Mouse (Mus musculus) forebrain, embryonic 10.5 days (tissue): ENCODE results near the gene Dgcr8. TPM values are rescaled to one million over a fixed set of nuclear protein-coding genes. Genes with fewer than 3 reads are reported as not detected.
A peak's percentile ranks its signal among the peaks of the same experiment; 100 is the strongest.

Source experiments
- DNase-seq: peaks from one replicate; pipeline ENCODE4 v3.0.0-alpha.2; 2017; ENCODE audit warnings: low spot score; ENCODE audit errors: extremely low spot score
- H3K27ac ChIP-seq: fragments of 300-500 bp; sonication (generic); 2 replicates; pipeline ENCODE4 v1.5.1; 2016; ENCODE audit warnings: mild to moderate bottlenecking
- H3K27me3 ChIP-seq: fragments of 300-500 bp; sonication (generic); 2 replicates; pipeline ENCODE4 v1.6.1; 2016; ENCODE audit warnings: mild to moderate bottlenecking; ENCODE audit not compliant: poor library complexity, severe bottlenecking
- H3K36me3 ChIP-seq: fragments of 300-500 bp; sonication (generic); replicated peaks from 2 replicates; pipeline ENCODE4 v1.6.1; 2016; ENCODE audit warnings: mild to moderate bottlenecking, moderate library complexity
- H3K4me1 ChIP-seq: fragments of 300-500 bp; sonication (generic); 2 replicates; pipeline ENCODE4 v1.6.1; 2016
- H3K4me3 ChIP-seq: fragments of 300-500 bp; sonication (generic); 2 replicates; pipeline ENCODE4 v1.5.1; 2016; ENCODE audit warnings: mild to moderate bottlenecking, moderate library complexity
- H3K9me3 ChIP-seq: fragments of 300-500 bp; sonication (generic); 2 replicates; pipeline ENCODE4 v1.6.1; 2016; ENCODE audit warnings: mild to moderate bottlenecking, moderate library complexity
- WGBS: fragments of 180-500 bp; shearing (Covaris S2); methylation state at CpG from one replicate; pipeline ENCODE4 v1.1.7; 2016; 5-methylcytosine and 5-hydroxymethylcytosine counted together
- polyA plus RNA-seq: library from polyadenylated mRNA; unstranded; fragments of >200 nt; fragmentation: Nextera tagmentation; extraction: Ambion mirVana; gene quantifications from 2 replicates; pipeline ENCODE4 v1.2.1, GENCODE M21; 2016

The Dgcr8 gene
- polyA plus RNA-seq, 1 experiment from 2014 or later: 49.7 TPM

GRCm38 (mm10) chr16:18288166-18288565, 880 bp downstream of the Dgcr8 start:
- 2% methylated on average over 4 of the region's 4 CpGs for WGBS
- H3K27ac ChIP-seq: peak overlapping the region; percentile 94
- H3K9me3 ChIP-seq: no peaks in the 10 kb centered on the region
- H3K4me1 ChIP-seq: peaks cover 36% of the 10 kb centered on the region
- peak; percentile 41 for DNase-seq
- peak overlapping the region; percentile 68 for H3K4me3 ChIP-seq
- H3K36me3 ChIP-seq: peaks cover 44% of the 10 kb centered on the region
- no peaks in the 10 kb centered on the region for H3K27me3 ChIP-seq

- H3K36me3 ChIP-seq: peaks cover 99% of the 10 kb centered on the region
- 82% methylated on average over 2 of the region's 2 CpGs for WGBS
- H3K27me3 ChIP-seq: no peaks in the 10 kb centered on the region
- DNase-seq: no peak
- no peaks in the 10 kb centered on the region for H3K9me3 ChIP-seq
- H3K4me1 ChIP-seq: no peaks in the 10 kb centered on the region
- H3K4me3 ChIP-seq: no peak overlapping the region
- no peak overlapping the region for H3K27ac ChIP-seq
Measured at GRCm38 (mm10) chr16:18275166-18275565, 13.9 kb downstream of the Dgcr8 start.

GRCm38 (mm10) chr16:18268182-18268581, 20.9 kb downstream of the Dgcr8 start:
- Histone ChIP-seq H3K4me1 (no peaks in the 10 kb centered on the region), H3K27me3 (no peaks in the 10 kb centered on the region), H3K36me3 (peaks cover 98% of the 10 kb centered on the region), H3K4me3 (no peak overlapping the region), H3K9me3 (no peaks in the 10 kb centered on the region), H3K27ac (no peak overlapping the region)
- DNase-seq: no peak
- WGBS: 89% methylated on average over 5 of the region's 5 CpGs

- no peaks in the 10 kb centered on the region for H3K27me3 ChIP-seq
- no peak overlapping the region for H3K4me3 ChIP-seq
- H3K4me1 ChIP-seq: no peaks in the 10 kb centered on the region
- WGBS: 82% methylated on average over 2 of the region's 2 CpGs
- H3K27ac ChIP-seq: no peak overlapping the region
- no peak for DNase-seq
- H3K36me3 ChIP-seq: peaks cover 98% of the 10 kb centered on the region
- no peaks in the 10 kb centered on the region for H3K9me3 ChIP-seq
Measured at GRCm38 (mm10) chr16:18265024-18265423, 24.0 kb downstream of the Dgcr8 start.

- Histone ChIP-seq H3K4me1 (no peaks in the 10 kb centered on the region), H3K27me3 (no peaks in the 10 kb centered on the region), H3K4me3 (no peak within 1 kb of the TSS), H3K9me3 (no peaks in the 10 kb centered on the region), H3K27ac (no peak within 1 kb of the TSS), H3K36me3 (peaks cover 98% of the 10 kb centered on the region)
- DNase-seq: no peak
- WGBS: 98% methylated on average over 2 of the region's 2 CpGs
Measured at GRCm38 (mm10) chr16:18258221-18258620, 30.8 kb downstream of the Dgcr8 start, which contains the start of gene Gm49776. Gm49776 (minus strand) TSS chr16:18258321.

- no peak overlapping the region for H3K4me3 ChIP-seq
- no peaks in the 10 kb centered on the region for H3K27me3 ChIP-seq
- DNase-seq: no peak
- peaks cover 90% of the 10 kb centered on the region for H3K36me3 ChIP-seq
- no peaks in the 10 kb centered on the region for H3K9me3 ChIP-seq
- no peak overlapping the region for H3K27ac ChIP-seq
- peaks cover 29% of the 10 kb centered on the region for H3K4me1 ChIP-seq
- WGBS: 91% methylated on average over 1 of the region's 1 CpGs
Measured at GRCm38 (mm10) chr16:18253866-18254265, 35.2 kb downstream of the Dgcr8 start.

- Histone ChIP-seq H3K4me1 (peaks cover 29% of the 10 kb centered on the region), H3K9me3 (no peaks in the 10 kb centered on the region), H3K4me3 (no peak overlapping the region), H3K27ac (no peak overlapping the region), H3K27me3 (no peaks in the 10 kb centered on the region), H3K36me3 (peaks cover 80% of the 10 kb centered on the region)
- no peak for DNase-seq
- 89% methylated on average over 6 of the region's 6 CpGs for WGBS
Measured at GRCm38 (mm10) chr16:18252736-18253135, 36.3 kb downstream of the Dgcr8 start.

GRCm38 (mm10) chr16:18250828-18251790, 37.9 kb downstream of the Dgcr8 start:
- DNase-seq: no peak
- H3K4me1 ChIP-seq: peaks cover 41% of the 10 kb centered on the region
- H3K36me3 ChIP-seq: peaks cover 76% of the 10 kb centered on the region
- 79% methylated on average over 10 of the region's 10 CpGs for WGBS
- H3K27me3 ChIP-seq: no peaks in the 10 kb centered on the region
- no peaks in the 10 kb centered on the region for H3K9me3 ChIP-seq
- peak overlapping the region; percentile 93 for H3K4me3 ChIP-seq
- peak overlapping the region; percentile 99; the same call in 1 of the 2 replicates for H3K27ac ChIP-seq

GRCm38 (mm10) chr16:18250231-18250630, 38.8 kb downstream of the Dgcr8 start:
- DNase-seq: no peak
- peaks cover 76% of the 10 kb centered on the region for H3K36me3 ChIP-seq
- 66% methylated on average over 4 of the region's 4 CpGs for WGBS
- no peaks in the 10 kb centered on the region for H3K27me3 ChIP-seq
- H3K9me3 ChIP-seq: no peaks in the 10 kb centered on the region
- peak overlapping the region; percentile 99 for H3K27ac ChIP-seq
- peaks cover 49% of the 10 kb centered on the region for H3K4me1 ChIP-seq
- peak overlapping the region; percentile 93 for H3K4me3 ChIP-seq

GRCm38 (mm10) chr16:18249364-18249967, 39.6 kb downstream of the Dgcr8 start:
- H3K36me3 ChIP-seq: peaks cover 76% of the 10 kb centered on the region

GRCm38 (mm10) chr16:18248433-18249363, 40.3 kb downstream of the Dgcr8 start, which contains the start of the genes Trmt2a and Ranbp1:
Trmt2a (plus strand) TSS chr16:18248679.
Ranbp1 (minus strand) TSS chr16:18248732.
- WGBS: under 1% methylated on average over 102 of the region's 102 CpGs
- DNase-seq: peak; percentile 99
- Histone ChIP-seq H3K27ac (peak within 1 kb of the TSS; percentile 99), H3K36me3 (peaks cover 76% of the 10 kb centered on the region), H3K9me3 (no peaks in the 10 kb centered on the region), H3K27me3 (no peaks in the 10 kb centered on the region), H3K4me1 (peaks cover 49% of the 10 kb centered on the region), H3K4me3 (peak within 1 kb of the TSS; percentile 93)

More at GRCm38 (mm10) chr16:18249364-18249967, 39.6 kb downstream of the Dgcr8 start:
- Histone ChIP-seq H3K9me3 (no peaks in the 10 kb centered on the region), H3K4me3 (peak overlapping the region; percentile 93), H3K4me1 (peaks cover 49% of the 10 kb centered on the region), H3K27me3 (no peaks in the 10 kb centered on the region), H3K27ac (peak overlapping the region; percentile 99)
- 13% methylated on average over 27 of the region's 27 CpGs for WGBS
- DNase-seq: peak; percentile 57
